Mouse (Mus musculus) kidney, embryonic 16.5 days (tissue): ENCODE measurements around the gene Prss3. TPM values are rescaled to one million over a fixed set of nuclear protein-coding genes. Genes with fewer than 3 reads are reported as not detected.
"Not testable (repeated sequence)": the region's sequence is repeated elsewhere in the genome, so short reads cannot be mapped to it uniquely, and the experiment has no call there.

Experiments used
- ATAC-seq: fragments of 200-750 bp; cut with Nextera tagmentation; 2 replicates; pipeline ENCODE4 v1.8.0; 2017; ENCODE audit warnings: moderate TSS enrichment; ENCODE audit not compliant: low FRiP score, low TSS enrichment
- H3K27ac ChIP-seq: fragments of 300-500 bp; sonication (generic); 2 replicates; pipeline ENCODE4 v1.5.1; 2014; ENCODE audit warnings: low read length
- H3K27me3 ChIP-seq: fragments of 300-500 bp; sonication (generic); 2 replicates; pipeline ENCODE4 v1.6.1; 2014; ENCODE audit warnings: low read length, control low read depth, mixed read lengths; ENCODE audit not compliant: insufficient read depth
- H3K36me3 ChIP-seq: fragments of 300-500 bp; sonication (generic); 2 replicates; pipeline ENCODE4 v1.6.1; 2014; ENCODE audit warnings: low read length, control low read depth, mixed read lengths; ENCODE audit not compliant: insufficient read depth
- H3K4me1 ChIP-seq: fragments of 300-500 bp; sonication (generic); 2 replicates; pipeline ENCODE4 v1.6.1; 2014; ENCODE audit warnings: low read length, control low read depth, mixed read lengths; ENCODE audit not compliant: insufficient read depth
- H3K4me2 ChIP-seq: fragments of 300-500 bp; sonication (generic); replicated peaks from 2 replicates; pipeline ENCODE4 v1.6.1; 2014; ENCODE audit warnings: low read depth, low read length
- H3K4me3 ChIP-seq: fragments of 300-500 bp; sonication (generic); 2 replicates; pipeline ENCODE4 v1.5.1; 2014; ENCODE audit warnings: mild to moderate bottlenecking, low read length
- H3K9ac ChIP-seq: fragments of 300-500 bp; sonication (generic); replicated peaks from 2 replicates; pipeline ENCODE4 v1.6.1; 2014; ENCODE audit warnings: low read length
- H3K9me3 ChIP-seq: fragments of 300-500 bp; sonication (generic); 2 replicates; pipeline ENCODE4 v1.6.1; 2016; ENCODE audit warnings: low read length, control low read depth
- WGBS: fragments of 180-500 bp; shearing (Covaris S2); extraction: QIAGEN DNeasy Blood & Tissue Kit; methylation state at CpG from one replicate; pipeline ENCODE4 v1.1.7; 2014; 5-methylcytosine and 5-hydroxymethylcytosine counted together
- polyA plus RNA-seq: library from polyadenylated mRNA; unstranded; fragments of >200 nt; fragmentation: Nextera tagmentation; extraction: Ambion mirVana; gene quantifications from 2 replicates; pipeline ENCODE4 v1.2.1, GENCODE M21; 2015

The Prss3 gene
- polyA plus RNA-seq: not detected in 2 replicates

GRCm38 (mm10) chr6:41377578-41377977, at the start of gene Prss3:
Gene Prss3, minus strand, starts transcription at chr6:41377678.
- H3K9me3 ChIP-seq, H3K4me3 ChIP-seq, H3K27me3 ChIP-seq, H3K9ac ChIP-seq, H3K27ac ChIP-seq, ATAC-seq, H3K4me1 ChIP-seq, H3K36me3 ChIP-seq, H3K4me2 ChIP-seq: not testable (repeated sequence)

GRCm38 (mm10) chr6:41392056-41392455, 14.6 kb upstream of the Prss3 start, which contains the start of gene Gm5771:
Gene Gm5771, plus strand, starts transcription at chr6:41392356.
- H3K27ac ChIP-seq, H3K27me3 ChIP-seq, H3K4me3 ChIP-seq, H3K4me2 ChIP-seq, H3K4me1 ChIP-seq, H3K36me3 ChIP-seq, H3K9me3 ChIP-seq, H3K9ac ChIP-seq, ATAC-seq: not testable (repeated sequence)

GRCm38 (mm10) chr6:41391640-41392039, 14.2 kb upstream of the Prss3 start:
- H3K27ac ChIP-seq, H3K4me1 ChIP-seq, H3K9me3 ChIP-seq, ATAC-seq, H3K9ac ChIP-seq, H3K4me2 ChIP-seq, H3K27me3 ChIP-seq, H3K36me3 ChIP-seq, H3K4me3 ChIP-seq: not testable (repeated sequence)
- WGBS: 74% methylated on average over 1 of the region's 1 CpGs

GRCm38 (mm10) chr6:41386781-41387180, 9.3 kb upstream of the Prss3 start:
- 81% methylated on average over 2 of the region's 2 CpGs for WGBS
- H3K27ac ChIP-seq: no peak overlapping the region
- no peaks in the 10 kb centered on the region for H3K36me3 ChIP-seq
- ATAC-seq: no peak
- no peaks in the 10 kb centered on the region for H3K9me3 ChIP-seq
- no peaks in the 10 kb centered on the region for H3K4me1 ChIP-seq
- no peak overlapping the region for H3K4me2 ChIP-seq
- no peaks in the 10 kb centered on the region for H3K27me3 ChIP-seq
- H3K4me3 ChIP-seq: no peak overlapping the region
- H3K9ac ChIP-seq: no peak overlapping the region

GRCm38 (mm10) chr6:41373772-41374171, 3.7 kb downstream of the Prss3 start:
- not testable (repeated sequence) for H3K27me3 ChIP-seq, H3K4me2 ChIP-seq, H3K4me3 ChIP-seq, H3K27ac ChIP-seq, H3K9me3 ChIP-seq, H3K36me3 ChIP-seq, ATAC-seq, H3K9ac ChIP-seq, H3K4me1 ChIP-seq
- WGBS: 78% methylated on average over 2 of the region's 2 CpGs

- no peaks in the 10 kb centered on the region for H3K36me3 ChIP-seq
- H3K4me3 ChIP-seq: no peak within 1 kb of the TSS
- WGBS: 79% methylated on average over 2 of the region's 2 CpGs
- no peak within 1 kb of the TSS for H3K9ac ChIP-seq
- H3K27me3 ChIP-seq: no peaks in the 10 kb centered on the region
- H3K4me1 ChIP-seq: no peaks in the 10 kb centered on the region
- H3K9me3 ChIP-seq: no peaks in the 10 kb centered on the region
- ATAC-seq: no peak
- H3K27ac ChIP-seq: no peak within 1 kb of the TSS
- H3K4me2 ChIP-seq: no peak within 1 kb of the TSS
These were observed 23.5 kb downstream of the Prss3 start, which contains the start of gene Try10 for GRCm38 (mm10) chr6:41353932-41354331. Gene Try10, plus strand, starts transcription at chr6:41354105.

Other genes starting within 250 kb of the Prss3 start
- gene Try4, start 75.4 kb downstream of the Prss3 start, polyA plus RNA-seq: not detected in 2 replicates
- gene Try5, start 60.8 kb downstream of the Prss3 start, polyA plus RNA-seq: not detected in 2 replicates
- not detected in 2 replicates for gene Try10, start 23.6 kb downstream of the Prss3 start, polyA plus RNA-seq
- not detected in 2 replicates for gene Gm5771, start 14.7 kb upstream of the Prss3 start, polyA plus RNA-seq
- not detected in 2 replicates for gene Gm10334, start 68.5 kb upstream of the Prss3 start, polyA plus RNA-seq
- gene Prss1, start 81.3 kb upstream of the Prss3 start, polyA plus RNA-seq: not detected in 2 replicates
- not detected in 2 replicates for gene Prss2, start 144.1 kb upstream of the Prss3 start, polyA plus RNA-seq
- 16.2 and 17.6 TPM in 2 replicates for gene Ephb6, start 227.8 kb upstream of the Prss3 start, polyA plus RNA-seq